Mouse (Mus musculus) ES-Bruce4 (cell line): ENCODE results near the gene Ipp.

Source experiments
- CTCF ChIP-seq: IDR thresholded peaks from one replicate; pipeline ENCODE4 v1.8.1; 2011; ENCODE audit warnings: low read depth, low read length
- EP300 ChIP-seq: IDR thresholded peaks from 2 replicates; pipeline ENCODE4 v1.6.1; 2011; ENCODE audit warnings: low read depth, low read length; ENCODE audit not compliant: insufficient read depth
- POLR2A ChIP-seq: IDR thresholded peaks from one replicate; pipeline ENCODE4 v1.8.1; 2011; ENCODE audit warnings: low read length; ENCODE audit not compliant: insufficient read depth

GRCm38 (mm10) chr4:116531109-116531508, 23.8 kb downstream of the Ipp start:
- TF ChIP-seq CTCF (no peak), POLR2A (no peak), EP300 (no peak)
